Mouse (Mus musculus) right cerebral cortex, adult 18-20 months (tissue): Measurements from ENCODE around the gene Chst11.
A peak's percentile ranks its signal among the peaks of the same experiment; 100 is the strongest.

Experiments used
- DNase-seq: peaks from one replicate; pipeline ENCODE4 v3.0.0; 2022; ENCODE audit warnings: mixed read lengths

Chst11 gene

GRCm38 (mm10) chr10:83080930-83081329 is 95.6 kb downstream of the Chst11 start:
- peak; percentile 14 for DNase-seq

- no peak for DNase-seq
Measured at GRCm38 (mm10) chr10:83083946-83084345, 98.6 kb downstream of the Chst11 start.

GRCm38 (mm10) chr10:83088318-83088717 is 103.0 kb downstream of the Chst11 start:
- DNase-seq, result no peak

GRCm38 (mm10) chr10:83088826-83089225 is 103.5 kb downstream of the Chst11 start:
- DNase-seq, result no peak

GRCm38 (mm10) chr10:83090185-83090584 is 104.9 kb downstream of the Chst11 start:
- no peak for DNase-seq

GRCm38 (mm10) chr10:83093705-83094104 is 108.4 kb downstream of the Chst11 start:
- no peak for DNase-seq

GRCm38 (mm10) chr10:83094248-83094647 is 109.0 kb downstream of the Chst11 start:
- no peak for DNase-seq

- no peak for DNase-seq
Measured at GRCm38 (mm10) chr10:83094821-83095725, 109.8 kb downstream of the Chst11 start.

- DNase-seq, result no peak
Measured at GRCm38 (mm10) chr10:83096257-83096656, 111.0 kb downstream of the Chst11 start.

GRCm38 (mm10) chr10:83098940-83099339 is 113.6 kb downstream of the Chst11 start:
- DNase-seq, result no peak

GRCm38 (mm10) chr10:83099669-83100068 is 114.4 kb downstream of the Chst11 start:
- no peak for DNase-seq

GRCm38 (mm10) chr10:83100890-83101289 is 115.6 kb downstream of the Chst11 start:
- no peak for DNase-seq

GRCm38 (mm10) chr10:83101421-83102207 is 116.3 kb downstream of the Chst11 start:
- peak; percentile 53 for DNase-seq

- no peak for DNase-seq
Measured at GRCm38 (mm10) chr10:83102745-83103144, 117.4 kb downstream of the Chst11 start.

- DNase-seq, result no peak
Measured at GRCm38 (mm10) chr10:83104221-83104620, 118.9 kb downstream of the Chst11 start.

GRCm38 (mm10) chr10:83106152-83106746 is 121.0 kb downstream of the Chst11 start:
- DNase-seq, result peak; percentile 72

- no peak for DNase-seq
Measured at GRCm38 (mm10) chr10:83107385-83107784, 122.1 kb downstream of the Chst11 start.

- no peak for DNase-seq
Measured at GRCm38 (mm10) chr10:83107921-83108738, 122.8 kb downstream of the Chst11 start.

GRCm38 (mm10) chr10:83108946-83109345 is 123.6 kb downstream of the Chst11 start:
- DNase-seq, result no peak

- DNase-seq, result no peak
Measured at GRCm38 (mm10) chr10:83111046-83111445, 125.7 kb downstream of the Chst11 start.

- DNase-seq, result no peak
Measured at GRCm38 (mm10) chr10:83112345-83112744, 127.0 kb downstream of the Chst11 start.

GRCm38 (mm10) chr10:83114564-83114963 is 129.3 kb downstream of the Chst11 start:
- DNase-seq, result no peak
